Mouse (Mus musculus) neural tube, embryonic 12.5 days (tissue): Measurements from ENCODE around the gene Hoxb8. TPM values are rescaled to one million over a fixed set of nuclear protein-coding genes. Genes with fewer than 3 reads are reported as not detected.

Experiments
- ATAC-seq: fragments of 200-750 bp; cut with Nextera tagmentation; 2 replicates; pipeline ENCODE4 v1.8.0; 2017; ENCODE audit warnings: low read depth, mild to moderate bottlenecking, moderate TSS enrichment, moderate library complexity; ENCODE audit not compliant: low FRiP score
- H3K27ac ChIP-seq: fragments of 300-500 bp; sonication (generic); 2 replicates; pipeline ENCODE4 v1.5.1; 2016
- H3K27me3 ChIP-seq: fragments of 300-500 bp; sonication (generic); replicated peaks from 2 replicates; pipeline ENCODE4 v1.6.1; 2016; ENCODE audit warnings: mild to moderate bottlenecking
- H3K36me3 ChIP-seq: fragments of 300-500 bp; sonication (generic); 2 replicates; pipeline ENCODE4 v1.6.1; 2016; ENCODE audit warnings: mild to moderate bottlenecking
- H3K4me1 ChIP-seq: fragments of 300-500 bp; sonication (generic); 2 replicates; pipeline ENCODE4 v1.6.1; 2016
- H3K4me2 ChIP-seq: fragments of 300-500 bp; sonication (generic); replicated peaks from 2 replicates; pipeline ENCODE4 v1.6.1; 2016; ENCODE audit warnings: mild to moderate bottlenecking
- H3K4me3 ChIP-seq: fragments of 300-500 bp; sonication (generic); 2 replicates; pipeline ENCODE4 v1.5.1; 2016
- H3K9ac ChIP-seq: fragments of 300-500 bp; sonication (generic); 2 replicates; pipeline ENCODE4 v1.6.1; 2016; ENCODE audit warnings: mild to moderate bottlenecking
- H3K9me3 ChIP-seq: fragments of 300-500 bp; sonication (generic); 2 replicates; pipeline ENCODE4 v1.6.1; 2016; ENCODE audit warnings: mild to moderate bottlenecking
- WGBS: fragments of 180-500 bp; shearing (Covaris S2); methylation state at CpG from one replicate; pipeline ENCODE4 v1.1.7; 2016; 5-methylcytosine and 5-hydroxymethylcytosine counted together
- polyA plus RNA-seq: library from polyadenylated mRNA; unstranded; fragments of >200 nt; fragmentation: Nextera tagmentation; extraction: Ambion mirVana; gene quantifications from 2 replicates; pipeline ENCODE4 v1.2.1, GENCODE M21; 2016

Hoxb8 gene
- polyA plus RNA-seq, 1 experiment from 2014 or later: 35.7 TPM

- H3K4me2 ChIP-seq: peak overlapping the region; percentile 51; the same call in 1 of the 2 replicates
- no peak overlapping the region for H3K9ac ChIP-seq
- H3K9me3 ChIP-seq: no peaks in the 10 kb centered on the region
- ATAC-seq: no peak
- H3K36me3 ChIP-seq: no peaks in the 10 kb centered on the region
- peaks cover 90% of the 10 kb centered on the region for H3K4me1 ChIP-seq
- no peak overlapping the region for H3K27ac ChIP-seq
- 0% methylated on average over 1 of the region's 1 CpGs for WGBS
- peaks cover 60% of the 10 kb centered on the region for H3K27me3 ChIP-seq
- H3K4me3 ChIP-seq: no peak overlapping the region
Measured at GRCm38 (mm10) chr11:96259511-96259910, 22.2 kb upstream of the Hoxb8 start.

GRCm38 (mm10) chr11:96260310-96260970 lies 21.3 kb upstream of the Hoxb8 start:
- peaks cover 58% of the 10 kb centered on the region for H3K27me3 ChIP-seq
- 0 out of 2 replicates have a peak overlapping the region, but pooled peaks have one; percentile 17 for H3K9ac ChIP-seq
- H3K27ac ChIP-seq: no peak overlapping the region
- no peak for ATAC-seq
- H3K4me2 ChIP-seq: peak overlapping the region; percentile 51
- no peaks in the 10 kb centered on the region for H3K36me3 ChIP-seq
- 2% methylated on average over 23 of the region's 23 CpGs for WGBS
- H3K9me3 ChIP-seq: no peaks in the 10 kb centered on the region
- no peak overlapping the region for H3K4me3 ChIP-seq
- H3K4me1 ChIP-seq: peaks cover 93% of the 10 kb centered on the region

GRCm38 (mm10) chr11:96261323-96261890 lies 20.3 kb upstream of the Hoxb8 start:
- no peak for ATAC-seq
- Histone ChIP-seq H3K4me1 (peaks cover 93% of the 10 kb centered on the region), H3K27ac (no peak overlapping the region), H3K4me2 (peak overlapping the region; percentile 51), H3K9me3 (no peaks in the 10 kb centered on the region), H3K27me3 (peaks cover 49% of the 10 kb centered on the region), H3K4me3 (0 out of 2 replicates have a peak overlapping the region, but pooled peaks have one; percentile 0), H3K36me3 (no peaks in the 10 kb centered on the region), H3K9ac (0 out of 2 replicates have a peak overlapping the region, but pooled peaks have one; percentile 26)
- WGBS: 3% methylated on average over 24 of the region's 24 CpGs

GRCm38 (mm10) chr11:96262262-96262830 lies 19.4 kb upstream of the Hoxb8 start:
- no peak overlapping the region for H3K9ac ChIP-seq
- H3K27me3 ChIP-seq: peaks cover 42% of the 10 kb centered on the region
- no peaks in the 10 kb centered on the region for H3K36me3 ChIP-seq
- no peak for ATAC-seq
- peaks cover 92% of the 10 kb centered on the region for H3K4me1 ChIP-seq
- no peak overlapping the region for H3K4me3 ChIP-seq
- no peaks in the 10 kb centered on the region for H3K9me3 ChIP-seq
- no peak overlapping the region for H3K27ac ChIP-seq
- peak overlapping the region; percentile 51; the same call in 1 of the 2 replicates for H3K4me2 ChIP-seq
- 20% methylated on average over 6 of the region's 6 CpGs for WGBS

GRCm38 (mm10) chr11:96263636-96264389 lies 17.9 kb upstream of the Hoxb8 start:
- H3K4me1 ChIP-seq: peaks cover 87% of the 10 kb centered on the region
- H3K36me3 ChIP-seq: no peaks in the 10 kb centered on the region
- no peak overlapping the region for H3K27ac ChIP-seq
- H3K4me2 ChIP-seq: peak overlapping the region; percentile 52
- 5% methylated on average over 33 of the region's 33 CpGs for whole genome bisulfite sequencing
- peak overlapping the region; percentile 51 for H3K9ac ChIP-seq
- no peaks in the 10 kb centered on the region for H3K9me3 ChIP-seq
- H3K4me3 ChIP-seq: peak overlapping the region; percentile 7; the same call in 1 of the 2 replicates
- ATAC-seq: no peak
- H3K27me3 ChIP-seq: peaks cover 38% of the 10 kb centered on the region

GRCm38 (mm10) chr11:96264390-96265020 lies 17.2 kb upstream of the Hoxb8 start:
- H3K9me3 ChIP-seq: no peaks in the 10 kb centered on the region
- no peak overlapping the region for H3K27ac ChIP-seq
- peaks cover 32% of the 10 kb centered on the region for H3K27me3 ChIP-seq
- 16% methylated on average over 8 of the region's 8 CpGs for WGBS
- H3K4me2 ChIP-seq: peak overlapping the region; percentile 52
- H3K9ac ChIP-seq: peak overlapping the region; percentile 51
- H3K4me3 ChIP-seq: 0 out of 2 replicates have a peak overlapping the region, but pooled peaks have one; percentile 7
- H3K4me1 ChIP-seq: peaks cover 86% of the 10 kb centered on the region
- ATAC-seq: no peak
- H3K36me3 ChIP-seq: no peaks in the 10 kb centered on the region

- peak overlapping the region; percentile 52 for H3K4me2 ChIP-seq
- ATAC-seq: no peak
- 3% methylated on average over 7 of the region's 7 CpGs for WGBS
- H3K36me3 ChIP-seq: no peaks in the 10 kb centered on the region
- H3K9ac ChIP-seq: 0 out of 2 replicates have a peak overlapping the region, but pooled peaks have one; percentile 26
- H3K4me3 ChIP-seq: no peak overlapping the region
- peaks cover 25% of the 10 kb centered on the region for H3K27me3 ChIP-seq
- no peaks in the 10 kb centered on the region for H3K9me3 ChIP-seq
- peaks cover 86% of the 10 kb centered on the region for H3K4me1 ChIP-seq
- H3K27ac ChIP-seq: peak overlapping the region; percentile 67
Measured at GRCm38 (mm10) chr11:96265954-96266353, 15.8 kb upstream of the Hoxb8 start.

GRCm38 (mm10) chr11:96267021-96267920 lies 14.4 kb upstream of the Hoxb8 start:
- ATAC-seq: no peak
- H3K4me1 ChIP-seq: peaks cover 79% of the 10 kb centered on the region
- no peak overlapping the region for H3K9ac ChIP-seq
- H3K27me3 ChIP-seq: peaks cover 17% of the 10 kb centered on the region
- H3K9me3 ChIP-seq: no peaks in the 10 kb centered on the region
- WGBS: 32% methylated on average over 7 of the region's 7 CpGs
- no peaks in the 10 kb centered on the region for H3K36me3 ChIP-seq
- no peak overlapping the region for H3K4me3 ChIP-seq
- H3K27ac ChIP-seq: no peak overlapping the region
- H3K4me2 ChIP-seq: peak overlapping the region; percentile 52

- Histone ChIP-seq H3K36me3 (no peaks in the 10 kb centered on the region), H3K27me3 (peaks cover 17% of the 10 kb centered on the region), H3K4me1 (peaks cover 71% of the 10 kb centered on the region), H3K4me2 (peak overlapping the region; percentile 100), H3K4me3 (0 out of 2 replicates have a peak overlapping the region, but pooled peaks have one; percentile 9), H3K27ac (peak overlapping the region; percentile 11; the same call in 1 of the 2 replicates), H3K9me3 (no peaks in the 10 kb centered on the region), H3K9ac (peak overlapping the region; percentile 100)
- no peak for ATAC-seq
- whole genome bisulfite sequencing: 16% methylated on average over 1 of the region's 1 CpGs
Measured at GRCm38 (mm10) chr11:96268031-96268745, 13.5 kb upstream of the Hoxb8 start.

GRCm38 (mm10) chr11:96269869-96270268 lies 11.8 kb upstream of the Hoxb8 start:
- Histone ChIP-seq H3K4me2 (peak overlapping the region; percentile 100), H3K4me3 (peak overlapping the region; percentile 95)

More at GRCm38 (mm10) chr11:96269869-96270268, 11.8 kb upstream of the Hoxb8 start:
- H3K27ac ChIP-seq: peak overlapping the region; percentile 84
- no peaks in the 10 kb centered on the region for H3K9me3 ChIP-seq
- peak overlapping the region; percentile 100 for H3K9ac ChIP-seq
- H3K36me3 ChIP-seq: no peaks in the 10 kb centered on the region
- WGBS: under 1% methylated on average over 19 of the region's 19 CpGs
- peaks cover 13% of the 10 kb centered on the region for H3K27me3 ChIP-seq
- H3K4me1 ChIP-seq: peaks cover 67% of the 10 kb centered on the region
- ATAC-seq: no peak
